Mouse (Mus musculus): ENCODE measurements around the gene Il9r. TPM values are rescaled to one million over a fixed set of nuclear protein-coding genes. Genes with fewer than 3 reads are reported as not detected.

Il9r gene
- polyA plus RNA-seq (2012; rRNA removed) = 0.34 and 0.42 TPM in 2 replicates

DNA sequence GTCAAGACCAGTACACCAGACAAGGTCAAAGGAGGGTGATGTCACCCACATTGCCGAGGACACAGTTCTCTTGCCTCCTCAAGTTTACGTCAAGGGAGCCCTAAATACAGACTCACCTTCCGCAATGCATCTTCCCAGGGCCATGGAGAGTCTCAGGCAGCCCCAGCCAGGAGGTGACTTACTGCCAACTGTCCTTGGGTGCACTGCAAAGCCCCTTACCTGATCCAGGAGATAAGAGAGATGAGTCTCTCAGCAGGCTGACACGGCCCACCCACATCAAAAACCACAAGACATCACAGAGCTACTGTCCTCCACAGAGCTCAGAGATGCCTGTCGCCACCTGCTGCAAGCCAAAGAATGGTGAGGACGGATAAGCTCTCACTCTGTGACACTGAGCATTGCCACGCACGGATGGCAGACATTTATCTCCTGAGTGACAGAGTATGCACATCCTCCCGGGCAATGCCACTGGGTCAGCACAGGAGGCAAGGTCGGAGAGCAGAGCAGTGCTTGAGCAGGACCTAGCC is at the start of gene Il9r:
Gene Il9r, minus strand, starts transcription at position 205 of the 527 bp plus-strand sequence.
- DNase-seq (ENCODE audit: low read depth) = no peak

DNA sequence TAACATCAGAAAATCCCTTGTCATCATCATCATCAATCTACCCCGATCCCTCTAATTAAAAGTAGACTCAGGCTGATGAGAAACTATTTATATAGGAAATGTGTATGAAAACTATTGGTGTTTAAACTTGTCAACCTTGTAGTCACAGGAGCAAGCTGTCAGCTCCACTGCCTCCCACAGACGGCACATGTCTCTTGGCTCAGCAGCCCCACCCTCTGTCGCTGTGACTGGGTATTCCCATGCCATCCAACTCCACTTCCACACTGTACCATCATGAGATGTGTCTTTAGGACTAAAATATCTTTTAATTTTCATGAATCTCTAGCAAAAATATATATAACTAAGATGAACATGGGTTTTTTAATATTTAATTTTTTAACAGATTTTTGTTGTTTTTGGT is 48.3 kb upstream of the Il9r start:
- no peak for DNase-seq (ENCODE audit: low read depth)

DNA sequence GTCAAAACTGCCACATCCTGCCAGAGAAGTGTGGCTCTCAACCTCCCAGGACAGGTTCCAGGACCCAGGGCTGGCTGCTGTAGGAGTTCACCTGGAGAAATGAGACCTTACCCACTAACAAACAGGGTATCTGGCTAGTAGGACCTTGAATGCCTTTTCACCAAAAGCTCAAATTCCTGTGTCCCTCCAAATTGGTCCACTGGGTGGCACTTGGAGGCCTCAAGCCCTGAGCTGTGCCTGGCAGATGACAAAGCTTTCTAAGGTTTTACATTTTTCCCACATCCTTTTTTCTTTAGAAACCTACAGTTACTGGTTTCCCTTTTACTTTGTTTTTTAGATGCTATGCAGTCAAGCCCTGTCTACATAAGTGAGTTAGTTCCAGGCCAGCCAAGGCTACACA is 47.0 kb upstream of the Il9r start:
- no peak for DNase-seq (ENCODE audit: low read depth)

DNA sequence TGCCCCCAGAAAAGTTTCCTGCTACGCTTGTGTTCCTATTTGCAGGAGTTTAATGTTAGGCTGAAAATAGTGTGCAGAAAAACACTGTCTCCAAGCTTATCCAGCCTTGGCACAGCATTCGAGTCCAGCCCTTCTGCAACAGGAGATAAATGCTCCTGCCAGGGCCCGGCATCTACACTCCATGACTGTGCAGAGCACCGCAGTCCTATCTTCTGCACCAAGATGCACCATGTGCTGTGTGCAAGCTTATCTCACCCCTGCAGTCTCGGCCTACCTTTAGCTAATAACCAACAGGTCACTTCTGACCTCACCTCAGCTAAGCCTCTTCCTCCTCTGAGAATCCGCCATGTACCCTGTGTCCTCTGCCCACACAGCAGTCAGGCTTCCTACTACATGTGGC is 45.5 kb upstream of the Il9r start:
- no peak for DNase-seq (ENCODE audit: low read depth)

DNA sequence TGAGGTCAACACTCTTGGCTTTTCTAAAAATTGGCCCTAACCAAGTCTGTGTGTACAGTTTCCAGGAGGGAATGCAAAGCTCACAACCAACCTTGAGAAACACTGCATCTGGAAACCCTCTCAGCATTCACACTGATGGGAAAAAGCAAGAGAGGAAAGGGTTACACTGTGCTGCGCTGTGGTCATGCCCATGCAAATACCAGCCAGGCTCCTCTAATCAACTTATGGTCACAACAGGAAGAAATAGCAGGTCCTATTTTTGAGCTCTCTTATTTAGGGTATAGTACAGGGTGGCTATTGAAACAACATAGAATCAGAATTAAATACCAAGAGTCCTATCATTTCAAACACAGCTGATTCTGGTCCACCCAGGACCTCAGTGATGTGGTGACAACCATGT is 44.5 kb upstream of the Il9r start:
- no peak for DNase-seq (ENCODE audit: low read depth)

DNA sequence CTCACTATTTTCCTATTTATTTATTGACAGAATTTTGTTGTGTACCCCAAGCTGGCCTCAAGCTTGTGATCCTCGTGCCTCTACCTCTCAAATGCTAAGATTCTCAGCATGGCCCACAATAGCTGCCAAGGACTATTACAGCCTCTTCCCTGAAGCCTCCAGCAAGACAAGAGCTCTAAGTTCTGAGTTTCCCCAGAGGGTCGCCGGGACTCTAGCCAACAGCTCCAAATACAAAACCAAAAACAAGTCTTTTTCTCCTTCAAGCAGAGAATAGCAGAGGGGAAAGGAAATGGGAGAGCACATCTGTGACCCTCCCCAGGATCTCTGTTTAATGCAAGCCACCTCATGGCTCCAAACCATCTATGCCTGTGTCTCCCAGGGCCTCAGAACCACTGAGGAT is 44.0 kb upstream of the Il9r start:
- DNase-seq (ENCODE audit: low read depth) = no peak

DNA sequence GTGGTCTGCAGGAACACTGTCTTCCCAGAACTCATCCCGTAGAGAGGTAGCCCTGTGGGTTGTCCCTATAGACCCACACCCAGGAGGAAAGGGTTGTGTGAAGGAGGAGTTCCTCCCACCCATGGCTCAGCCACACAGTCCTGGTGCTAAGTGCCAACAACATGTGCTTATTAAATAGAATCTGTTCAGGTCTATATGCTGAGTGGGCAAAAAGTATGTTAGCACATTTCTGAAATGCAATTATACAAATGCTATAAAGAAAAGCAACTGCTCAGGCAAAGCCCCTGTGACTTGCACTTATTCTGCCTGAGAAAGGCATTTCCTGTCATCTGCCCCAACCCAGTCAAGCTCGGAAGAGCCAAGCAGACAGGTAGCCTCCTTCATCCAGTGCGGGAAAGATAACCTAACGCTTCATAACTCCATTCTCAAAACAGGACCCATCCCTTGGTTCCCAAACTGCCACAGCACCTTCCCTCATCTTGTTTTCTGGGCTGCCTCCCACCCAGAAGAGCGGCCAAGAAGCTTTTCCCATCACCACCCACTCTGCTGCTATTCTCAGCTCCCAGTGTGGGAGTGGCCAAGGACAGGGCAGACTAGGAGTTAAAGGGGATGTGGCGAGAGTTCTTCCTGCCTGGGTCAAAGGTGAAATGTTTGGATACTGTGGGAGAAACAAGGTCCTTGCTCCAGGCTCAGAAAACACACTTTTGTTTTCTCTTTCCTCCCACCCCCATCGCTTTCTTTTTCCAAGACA is 43.3 kb upstream of the Il9r start:
- no peak for DNase-seq (ENCODE audit: low read depth)

DNA sequence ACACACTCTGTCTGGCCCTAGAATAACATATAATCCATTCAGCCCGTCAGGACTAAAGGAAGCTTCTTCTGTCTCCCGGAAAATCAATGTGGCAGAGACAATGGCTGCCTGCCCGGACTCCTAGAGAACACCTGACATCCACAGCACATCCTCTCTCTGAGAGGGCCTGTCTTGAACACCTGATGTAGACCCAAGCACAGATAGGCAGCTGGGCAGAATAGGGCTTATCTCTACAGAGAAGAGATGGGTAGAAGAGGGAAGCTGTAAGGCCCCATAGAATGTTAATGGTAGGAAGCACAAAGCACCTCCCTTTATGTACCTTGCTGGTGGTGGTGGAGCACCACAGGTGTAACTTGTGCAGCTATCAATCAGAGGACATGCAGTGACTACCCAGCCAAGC is 42.1 kb upstream of the Il9r start:
- DNase-seq (ENCODE audit: low read depth) = no peak

DNA sequence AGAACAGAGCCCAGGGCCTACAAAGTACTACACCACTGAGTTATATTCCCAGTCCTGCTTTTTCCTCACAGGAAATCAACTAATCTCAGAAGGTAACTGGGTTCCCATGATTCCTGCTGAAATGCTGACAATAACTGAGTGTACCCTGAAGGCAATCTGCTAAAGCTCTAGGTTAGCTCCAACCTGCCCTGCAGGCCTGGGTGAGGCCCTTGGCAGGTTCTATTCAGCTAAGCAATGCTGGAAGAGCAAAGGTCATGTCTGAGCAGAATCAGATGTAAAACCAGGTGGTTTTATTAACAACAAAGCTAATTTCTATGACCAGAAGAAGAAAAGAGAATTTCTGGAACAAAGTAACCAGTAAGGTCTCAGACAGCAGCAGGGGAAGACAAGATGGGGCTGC is 41.3 kb upstream of the Il9r start:
- DNase-seq (ENCODE audit: low read depth) = no peak

DNA sequence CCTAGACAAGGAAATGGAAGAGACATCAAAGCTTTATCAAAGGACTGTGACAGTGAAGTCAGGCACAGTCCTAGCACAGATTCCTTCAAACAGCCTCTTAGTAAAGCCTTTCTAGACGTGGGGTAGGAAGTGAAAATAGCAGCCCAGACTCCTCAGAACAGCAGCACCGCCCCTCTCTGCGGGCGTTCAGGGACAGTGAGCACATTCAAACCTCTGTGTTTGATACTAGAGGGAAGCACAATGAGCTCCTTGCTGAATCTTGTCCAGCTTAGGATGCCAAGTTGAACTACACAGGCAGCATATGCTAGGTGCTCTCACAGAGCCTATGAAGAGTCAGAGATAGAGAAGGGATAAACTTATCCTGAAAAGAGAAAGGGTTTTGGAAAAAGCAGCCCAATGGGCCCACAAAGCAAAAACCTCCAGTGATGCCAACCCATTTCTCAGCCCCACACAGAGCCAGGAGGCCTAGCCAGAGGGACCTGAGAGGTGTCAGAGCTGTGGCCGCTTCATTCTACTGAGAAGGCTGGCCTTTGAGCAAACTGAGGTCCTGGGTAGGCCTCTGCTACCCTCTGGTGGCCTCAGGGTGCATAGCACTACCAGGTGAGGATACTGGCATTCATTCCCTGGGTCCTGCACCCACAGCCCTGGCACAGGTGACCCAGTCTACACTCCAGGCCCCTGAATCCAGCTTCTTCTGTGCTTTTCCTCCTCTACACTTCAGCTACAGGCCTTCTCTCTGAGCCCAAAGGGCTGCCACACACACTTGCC is 38.2 kb upstream of the Il9r start:
- no peak for DNase-seq (ENCODE audit: low read depth)

DNA sequence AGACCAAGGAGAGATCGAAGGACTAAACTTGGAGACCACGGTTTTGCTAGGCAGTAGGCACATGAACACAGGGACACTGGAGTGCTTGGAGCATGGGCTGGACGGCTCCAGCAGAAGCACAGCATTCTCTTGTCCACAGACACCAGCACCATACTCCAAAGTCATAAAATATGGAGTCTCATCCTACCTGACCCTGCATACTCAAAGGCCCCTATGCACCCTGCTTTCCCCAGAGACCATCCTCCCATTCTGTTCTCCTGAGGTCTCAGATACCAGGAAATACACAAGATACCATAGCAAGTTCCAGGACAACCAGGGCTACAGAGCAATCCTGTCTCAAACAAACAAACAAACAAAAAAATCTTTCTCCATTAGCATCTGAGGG is 37.3 kb upstream of the Il9r start:
- no peak for DNase-seq (ENCODE audit: low read depth)

DNA sequence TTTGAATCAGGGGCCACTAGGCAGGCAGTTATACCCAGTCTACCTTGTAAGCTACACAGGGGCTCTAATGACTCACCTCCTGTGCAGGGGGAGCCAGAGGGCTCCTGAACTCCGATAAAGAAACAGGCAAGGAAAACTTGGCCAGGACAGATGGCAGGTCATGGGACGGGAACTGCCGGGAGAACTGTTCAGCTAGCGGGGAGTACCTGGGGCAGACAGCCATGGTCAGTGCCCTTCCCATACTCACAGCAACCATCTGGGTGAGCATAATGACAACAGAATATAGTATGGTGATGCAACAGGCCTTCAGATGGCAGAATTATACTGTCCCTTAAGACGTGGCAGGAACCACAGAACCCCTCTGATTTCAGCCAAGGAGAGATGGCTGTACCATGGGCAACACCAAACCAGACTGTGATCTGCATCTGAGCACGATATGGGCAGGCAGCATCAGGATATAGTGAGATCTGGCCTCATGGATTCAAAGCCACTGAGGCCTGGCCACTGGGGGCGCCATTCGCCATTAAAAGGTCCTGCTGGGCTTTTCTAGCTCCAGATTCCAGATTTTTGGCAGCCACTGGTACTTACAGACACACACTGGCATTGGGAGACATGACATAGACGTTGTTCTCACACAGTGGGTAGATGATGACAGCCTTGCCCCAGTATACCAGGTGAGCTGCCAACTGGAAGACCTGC is 36.8 kb upstream of the Il9r start:
- DNase-seq (ENCODE audit: low read depth) = no peak

DNA sequence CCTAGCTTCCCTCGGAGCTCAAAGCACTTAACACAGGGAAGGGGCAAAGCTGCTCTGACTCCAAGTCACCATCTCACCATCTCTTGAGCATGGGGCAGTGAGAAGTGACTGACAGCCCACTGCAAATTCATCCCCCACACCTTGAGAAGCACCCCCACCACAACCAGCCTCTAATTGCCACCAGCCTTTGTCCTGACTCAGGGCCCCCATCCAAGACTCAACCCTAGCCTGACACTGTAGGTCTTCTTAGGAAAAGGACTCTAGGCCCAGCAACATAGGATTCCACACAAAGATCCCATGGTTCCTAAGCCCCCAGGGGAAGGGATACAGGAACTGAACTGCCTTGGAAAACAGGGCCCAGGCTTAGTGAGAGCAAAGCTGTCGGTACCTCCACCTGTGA is 36.1 kb upstream of the Il9r start:
- DNase-seq (ENCODE audit: low read depth) = no peak

DNA sequence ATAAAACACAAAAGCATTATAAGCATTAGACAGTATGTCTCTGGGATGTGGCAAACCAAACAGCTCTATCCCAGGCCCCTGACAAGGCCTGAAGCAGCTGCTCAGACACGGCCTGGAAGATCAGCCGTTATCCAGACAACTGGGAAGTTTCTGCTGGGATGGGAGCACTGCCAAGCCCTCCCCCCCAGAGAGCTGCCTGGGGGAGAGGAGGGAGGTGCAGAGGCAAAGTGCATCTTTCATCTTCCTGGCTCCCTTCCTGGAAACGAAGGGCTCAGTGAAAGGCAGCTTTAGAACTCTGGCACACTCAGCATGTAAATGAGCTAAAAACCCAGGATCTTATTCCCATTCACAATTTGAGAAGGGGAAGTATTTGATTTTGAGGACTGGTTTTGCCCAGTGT is 35.6 kb upstream of the Il9r start:
- DNase-seq (ENCODE audit: low read depth) = no peak

DNA sequence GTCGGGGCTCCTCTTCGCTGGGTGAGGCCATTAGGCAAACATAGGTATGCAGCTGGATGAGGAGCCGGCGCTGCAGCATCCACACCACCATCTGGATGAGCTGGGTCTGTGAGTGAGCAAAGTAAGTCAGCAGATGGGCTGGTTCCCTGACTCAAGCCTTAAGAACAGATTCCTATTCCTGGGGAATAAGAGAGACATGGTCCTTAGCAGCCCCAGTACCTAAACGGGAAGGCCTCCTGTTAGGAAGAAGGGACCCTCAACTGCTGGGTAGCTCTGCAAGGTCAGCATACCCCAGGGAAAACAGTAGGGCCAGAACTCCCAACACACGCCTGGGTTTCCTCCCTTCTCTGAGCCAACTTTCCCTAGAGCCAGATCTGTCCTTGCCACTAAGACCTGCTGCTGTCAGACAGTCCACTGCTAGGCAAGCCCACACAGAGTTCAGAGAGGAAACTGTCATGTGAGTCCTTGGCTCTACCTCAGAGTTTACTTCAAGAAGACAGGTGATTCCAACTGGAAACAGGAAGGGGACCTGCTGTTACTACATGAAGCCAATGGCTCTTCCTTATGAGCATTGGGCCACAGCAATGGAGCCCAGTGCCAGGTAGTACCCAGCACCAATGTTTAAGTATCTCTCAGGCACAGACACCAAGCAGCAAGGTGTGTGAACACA is 34.9 kb upstream of the Il9r start:
- no peak for DNase-seq (ENCODE audit: low read depth)

DNA sequence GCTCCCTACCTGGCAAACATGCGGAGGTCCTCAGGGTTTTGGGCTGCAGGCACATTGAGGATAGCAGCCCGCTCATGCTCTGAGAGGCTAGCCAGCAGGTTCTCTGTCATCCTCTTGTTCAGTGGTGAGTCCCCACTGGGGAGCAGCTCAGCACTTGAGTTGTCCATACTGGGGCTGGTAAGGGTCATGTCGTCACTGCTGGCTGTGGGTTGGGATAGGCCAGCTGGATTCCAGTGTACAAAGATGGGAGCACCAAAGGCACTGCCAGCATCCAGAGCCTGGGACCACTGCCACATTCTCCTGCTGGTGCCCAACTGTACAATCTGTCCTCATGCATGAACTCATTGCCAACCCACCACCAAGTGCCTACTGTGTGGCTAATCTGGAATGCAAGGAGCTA is 33.8 kb upstream of the Il9r start:
- no peak for DNase-seq (ENCODE audit: low read depth)

DNA sequence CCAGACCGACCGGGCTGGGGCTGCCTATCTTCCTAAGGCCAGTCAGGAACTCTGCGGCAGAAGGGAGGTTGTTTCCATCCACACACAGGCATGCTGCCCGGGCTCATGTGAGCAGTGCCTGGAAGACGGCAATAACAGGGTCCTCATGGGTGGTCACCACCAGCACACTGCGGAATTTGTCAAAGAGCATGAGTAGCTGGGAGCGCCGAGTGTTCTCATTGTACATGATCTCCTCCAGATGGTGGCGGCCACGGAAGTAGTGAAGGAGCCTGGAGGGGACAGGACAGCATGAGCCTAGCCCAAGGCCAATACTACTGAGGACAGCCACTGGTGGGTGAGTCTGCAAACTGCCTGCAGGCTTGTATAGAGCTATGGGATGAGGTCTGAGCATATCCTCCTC is 32.8 kb upstream of the Il9r start:
- no peak for DNase-seq (ENCODE audit: low read depth)

DNA sequence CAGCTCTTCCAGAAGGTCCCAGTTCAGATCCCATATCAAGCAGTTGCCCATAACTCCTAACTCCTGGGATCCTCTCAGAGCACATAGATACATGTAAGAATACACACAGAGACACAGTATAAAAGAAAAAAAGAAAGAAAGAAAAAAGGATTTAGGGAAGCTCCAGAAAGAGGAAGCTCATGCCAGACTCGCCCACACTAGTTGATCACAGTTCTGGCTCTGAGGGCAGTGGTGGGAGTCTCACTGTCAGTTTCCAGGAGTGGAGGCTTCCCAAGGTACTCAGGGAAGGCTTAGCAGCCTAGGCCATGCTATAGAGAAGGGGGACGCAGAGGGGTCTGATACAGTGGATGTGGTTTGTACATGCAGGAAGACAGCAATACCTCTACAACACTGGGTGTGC is 31.0 kb upstream of the Il9r start:
- no peak for DNase-seq (ENCODE audit: low read depth)

DNA sequence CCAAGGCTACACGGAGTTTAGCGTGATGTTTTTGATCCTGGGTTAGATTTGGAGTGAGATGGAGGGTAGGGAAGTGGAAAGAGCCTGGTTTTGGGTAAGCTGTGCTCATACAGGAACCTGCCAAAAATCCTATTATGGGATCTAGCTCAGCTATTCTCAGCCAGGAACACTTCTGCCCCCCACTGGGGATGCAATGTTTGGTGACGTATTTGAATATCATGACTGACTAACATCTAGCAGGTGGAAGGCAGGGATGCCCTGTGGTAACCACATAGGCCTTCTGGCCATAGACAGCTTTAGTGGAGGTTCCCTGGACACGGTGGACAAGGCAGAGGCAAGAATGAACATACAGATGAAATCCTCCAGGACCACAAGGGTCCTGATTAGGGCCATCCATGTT is 30.1 kb upstream of the Il9r start:
- DNase-seq (ENCODE audit: low read depth) = no peak

DNA sequence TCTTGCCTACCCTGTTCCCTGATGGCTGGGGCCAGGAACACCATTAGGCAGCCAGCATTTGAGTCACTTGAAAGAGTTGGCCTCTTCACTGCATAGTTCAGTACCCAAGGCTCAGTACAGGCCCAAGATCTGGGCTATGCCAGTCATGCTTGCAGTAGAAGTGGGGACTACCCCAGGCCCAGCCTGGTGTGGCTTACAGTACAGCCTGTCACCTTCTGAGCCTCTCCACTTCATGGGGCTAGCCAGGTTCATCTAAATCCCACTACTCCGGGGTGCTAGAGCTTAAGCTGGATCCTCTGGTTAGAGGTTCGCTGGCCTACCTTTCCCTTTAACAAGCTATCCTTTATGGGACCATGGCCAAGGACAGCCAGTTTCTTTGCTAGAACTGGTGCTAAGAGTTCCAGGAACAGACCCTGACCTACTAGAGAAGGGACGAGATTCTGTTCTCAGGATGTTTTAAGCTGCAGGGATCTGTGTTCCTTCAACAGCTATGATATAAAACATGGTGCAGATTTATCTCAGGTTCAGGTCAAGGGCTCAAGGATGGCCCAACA is 28.3 kb upstream of the Il9r start:
- no peak for DNase-seq (ENCODE audit: low read depth)

DNA sequence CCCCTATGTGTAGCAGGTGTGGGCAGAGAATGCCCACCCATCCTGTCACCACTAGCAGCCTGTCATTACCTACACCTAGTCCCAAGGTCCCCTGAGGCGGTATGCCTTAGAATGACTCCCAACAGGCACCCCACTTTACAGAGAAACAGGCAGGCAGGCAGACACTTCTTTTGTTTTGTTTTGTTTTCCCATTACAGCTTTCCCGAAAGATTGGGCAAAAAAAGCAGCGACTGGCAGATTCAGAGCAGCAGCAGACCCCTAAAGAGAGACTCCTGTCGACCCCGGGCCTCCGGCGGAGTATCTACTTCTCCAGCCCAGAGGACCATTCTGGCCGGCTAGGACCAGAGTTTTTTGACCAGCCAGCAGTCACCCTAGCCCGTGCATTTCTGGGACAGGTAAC is 27.5 kb upstream of the Il9r start:
- DNase-seq (ENCODE audit: low read depth) = no peak

DNA sequence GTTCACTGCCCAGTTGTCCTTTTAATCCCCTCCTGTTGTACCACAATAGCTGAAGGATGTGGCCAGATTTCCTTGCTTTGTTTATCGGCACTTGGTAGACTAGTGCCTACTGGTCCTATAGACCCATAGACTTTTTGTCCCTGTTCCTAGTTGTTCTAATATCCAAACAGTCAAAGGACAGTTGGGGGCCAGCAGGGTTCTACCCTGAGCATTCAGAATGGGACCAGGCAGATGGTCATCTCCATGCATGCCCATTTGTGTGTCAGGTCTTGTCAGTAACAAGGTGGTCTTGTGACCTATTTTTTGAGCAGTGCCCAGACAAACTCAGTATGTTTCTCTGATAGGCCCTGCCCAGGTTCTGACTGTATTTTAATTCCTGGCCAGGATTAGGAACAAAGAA is 27.0 kb upstream of the Il9r start:
- DNase-seq (ENCODE audit: low read depth) = no peak

Data from gonadal fat pad, adult 2 months (tissue).